Mouse (Mus musculus) hindbrain, embryonic 12.5 days (tissue): ENCODE measurements at regions not wholly inside any gene's neighbourhood (a gene's known extent, or its start where the extent isn't known, plus 50 kb on each side); places are given as distances from the start of the nearest gene placed in this dataset.
A peak's percentile ranks its signal among the peaks of the same experiment; 100 is the strongest.

Experiments
- ATAC-seq: fragments of 200-750 bp; cut with Nextera tagmentation; 2 replicates; pipeline ENCODE4 v1.8.0; 2017; ENCODE audit warnings: moderate TSS enrichment; ENCODE audit not compliant: low FRiP score
- H3K27ac ChIP-seq: fragments of 300-500 bp; sonication (generic); 2 replicates; pipeline ENCODE4 v1.5.1; 2016; ENCODE audit warnings: mild to moderate bottlenecking
- H3K27me3 ChIP-seq: fragments of 300-500 bp; sonication (generic); 2 replicates; pipeline ENCODE4 v1.6.1; 2016; ENCODE audit warnings: mild to moderate bottlenecking
- H3K36me3 ChIP-seq: fragments of 300-500 bp; sonication (generic); 2 replicates; pipeline ENCODE4 v1.6.1; 2016; ENCODE audit warnings: mild to moderate bottlenecking
- H3K4me1 ChIP-seq: fragments of 300-500 bp; sonication (generic); 2 replicates; pipeline ENCODE4 v1.6.1; 2016
- H3K4me2 ChIP-seq: fragments of 300-500 bp; sonication (generic); replicated peaks from 2 replicates; pipeline ENCODE4 v1.6.1; 2016; ENCODE audit warnings: mild to moderate bottlenecking
- H3K4me3 ChIP-seq: fragments of 300-500 bp; sonication (generic); 2 replicates; pipeline ENCODE4 v1.5.1; 2016; ENCODE audit warnings: mild to moderate bottlenecking
- H3K9ac ChIP-seq: fragments of 300-500 bp; sonication (generic); 2 replicates; pipeline ENCODE4 v1.6.1; 2016; ENCODE audit warnings: mild to moderate bottlenecking, moderate library complexity
- H3K9me3 ChIP-seq: fragments of 300-500 bp; sonication (generic); replicated peaks from 2 replicates; pipeline ENCODE4 v1.6.1; 2016; ENCODE audit warnings: mild to moderate bottlenecking
- WGBS: fragments of 180-500 bp; shearing (Covaris S2); methylation state at CpG from one replicate; pipeline ENCODE4 v1.1.7; 2016; 5-methylcytosine and 5-hydroxymethylcytosine counted together

GRCm38 (mm10) chr12:32717129-32717921 lies 102.0 kb upstream of the Nampt start:
- no peak overlapping the region for H3K4me3 ChIP-seq
- H3K9me3 ChIP-seq = no peaks in the 10 kb centered on the region
- no peak overlapping the region for H3K4me2 ChIP-seq
- no peaks in the 10 kb centered on the region for H3K27me3 ChIP-seq
- no peak overlapping the region for H3K9ac ChIP-seq
- no peak overlapping the region for H3K27ac ChIP-seq
- H3K36me3 ChIP-seq = no peaks in the 10 kb centered on the region
- no peaks in the 10 kb centered on the region for H3K4me1 ChIP-seq
- 72% methylated on average over 5 of the region's 5 CpGs for WGBS
- no peak for ATAC-seq

DNA sequence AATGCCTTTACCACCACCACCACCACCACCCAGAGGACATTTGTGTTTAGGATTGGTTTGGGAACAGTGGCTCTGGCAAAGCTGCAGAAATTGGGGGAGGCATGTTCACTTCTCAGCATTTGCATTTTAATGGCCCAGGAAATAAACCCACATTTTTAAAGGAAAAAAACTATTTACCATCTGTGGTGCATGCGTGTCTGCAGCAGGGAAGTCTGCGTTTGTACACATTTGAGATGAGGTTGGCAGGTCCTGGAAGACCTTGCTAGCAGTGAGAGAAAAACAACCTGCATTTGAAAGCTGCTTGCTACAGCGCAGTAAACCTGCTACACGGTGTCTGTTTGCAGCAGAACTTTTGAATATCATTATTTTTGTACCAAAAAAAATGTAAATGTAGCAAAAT lies 100.1 kb upstream of the Nampt start:
- Histone ChIP-seq H3K36me3 (no peaks in the 10 kb centered on the region), H3K27me3 (no peaks in the 10 kb centered on the region), H3K27ac (no peak overlapping the region), H3K9ac (no peak overlapping the region), H3K9me3 (no peaks in the 10 kb centered on the region), H3K4me1 (no peaks in the 10 kb centered on the region), H3K4me2 (no peak overlapping the region), H3K4me3 (no peak overlapping the region)
- WGBS = 91% methylated on average over 4 of the region's 4 CpGs
- ATAC-seq = no peak

- Histone ChIP-seq H3K9me3 (no peaks in the 10 kb centered on the region), H3K27ac (no peak overlapping the region), H3K27me3 (no peaks in the 10 kb centered on the region), H3K9ac (no peak overlapping the region), H3K4me1 (no peaks in the 10 kb centered on the region), H3K4me3 (no peak overlapping the region), H3K4me2 (no peak overlapping the region), H3K36me3 (no peaks in the 10 kb centered on the region)
- peak; percentile 83 for ATAC-seq
- 71% methylated on average over 7 of the region's 7 CpGs for WGBS
Observed at GRCm38 (mm10) chr12:32724451-32725188, 94.7 kb upstream of the Nampt start.

- H3K4me3 ChIP-seq = no peak overlapping the region
- H3K27me3 ChIP-seq = no peaks in the 10 kb centered on the region
- no peak overlapping the region for H3K27ac ChIP-seq
- H3K9me3 ChIP-seq = no peaks in the 10 kb centered on the region
- H3K4me2 ChIP-seq = no peak overlapping the region
- H3K9ac ChIP-seq = no peak overlapping the region
- no peaks in the 10 kb centered on the region for H3K4me1 ChIP-seq
- no peaks in the 10 kb centered on the region for H3K36me3 ChIP-seq
- ATAC-seq = no peak
- 86% methylated on average over 1 of the region's 1 CpGs for WGBS
Observed at GRCm38 (mm10) chr12:32727539-32727938, 91.8 kb upstream of the Nampt start.

GRCm38 (mm10) chr12:32728425-32728824 lies 90.9 kb upstream of the Nampt start:
- Histone ChIP-seq H3K27me3 (no peaks in the 10 kb centered on the region), H3K4me2 (no peak overlapping the region), H3K27ac (no peak overlapping the region), H3K36me3 (no peaks in the 10 kb centered on the region), H3K4me1 (no peaks in the 10 kb centered on the region), H3K9ac (no peak overlapping the region), H3K9me3 (no peaks in the 10 kb centered on the region), H3K4me3 (no peak overlapping the region)
- 46% methylated on average over 10 of the region's 10 CpGs for WGBS
- no peak for ATAC-seq

GRCm38 (mm10) chr12:32735224-32735623 lies 84.1 kb upstream of the Nampt start:
- no peak overlapping the region for H3K27ac ChIP-seq
- 73% methylated on average over 2 of the region's 2 CpGs for WGBS
- no peak overlapping the region for H3K4me2 ChIP-seq
- no peak overlapping the region for H3K9ac ChIP-seq
- no peak for ATAC-seq
- no peaks in the 10 kb centered on the region for H3K4me1 ChIP-seq
- H3K27me3 ChIP-seq = no peaks in the 10 kb centered on the region
- H3K4me3 ChIP-seq = no peak overlapping the region
- H3K9me3 ChIP-seq = no peaks in the 10 kb centered on the region
- H3K36me3 ChIP-seq = no peaks in the 10 kb centered on the region

- no peak overlapping the region for H3K4me2 ChIP-seq
- ATAC-seq = no peak
Observed at GRCm38 (mm10) chr12:32741465-32741864, 77.9 kb upstream of the Nampt start.

DNA sequence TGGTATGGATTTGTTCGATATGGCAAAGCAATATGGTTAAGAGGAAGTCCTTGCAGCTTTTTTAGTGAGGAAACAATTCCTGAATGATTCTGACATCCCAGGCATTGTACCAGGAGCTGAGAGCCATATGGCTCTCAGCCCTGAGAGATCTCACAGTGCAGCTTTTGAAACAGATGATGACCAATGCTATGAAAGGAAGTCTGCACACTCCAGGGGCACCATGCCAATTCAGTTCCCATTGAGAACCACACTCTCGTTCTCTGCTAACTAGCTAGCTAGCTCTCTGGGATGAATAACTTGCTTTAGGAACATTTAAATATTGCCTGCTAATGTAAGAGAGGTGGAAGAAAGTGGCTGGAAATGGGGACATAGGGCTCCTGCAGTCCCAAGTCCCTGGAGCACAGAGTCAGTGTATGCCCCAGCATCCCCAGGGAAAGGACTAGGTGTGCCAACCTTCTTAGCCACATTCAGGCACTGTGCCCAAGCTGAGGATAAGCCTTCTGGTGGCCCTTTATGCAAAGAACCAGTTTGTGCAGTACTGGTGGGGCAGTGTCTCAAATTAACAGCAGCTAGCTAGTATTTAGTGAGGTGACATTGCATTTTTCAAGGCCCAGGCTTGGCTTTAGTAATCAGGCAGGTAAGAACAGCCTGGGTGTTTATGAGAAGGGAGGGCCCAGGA lies 61.8 kb upstream of the Nampt start:
- ATAC-seq = no peak
- H3K4me2 ChIP-seq = no peak overlapping the region
- H3K4me3 ChIP-seq = no peak overlapping the region
- H3K27me3 ChIP-seq = no peaks in the 10 kb centered on the region
- no peaks in the 10 kb centered on the region for H3K9me3 ChIP-seq
- WGBS = 83% methylated on average over 2 of the region's 2 CpGs
- H3K27ac ChIP-seq = no peak overlapping the region
- no peaks in the 10 kb centered on the region for H3K36me3 ChIP-seq
- H3K4me1 ChIP-seq = no peaks in the 10 kb centered on the region
- no peak overlapping the region for H3K9ac ChIP-seq

More at GRCm38 (mm10) chr12:32741465-32741864, 77.9 kb upstream of the Nampt start:
- Histone ChIP-seq H3K4me3 (no peak overlapping the region), H3K27me3 (no peaks in the 10 kb centered on the region), H3K36me3 (no peaks in the 10 kb centered on the region), H3K9ac (no peak overlapping the region), H3K9me3 (no peaks in the 10 kb centered on the region), H3K27ac (no peak overlapping the region), H3K4me1 (no peaks in the 10 kb centered on the region)

DNA sequence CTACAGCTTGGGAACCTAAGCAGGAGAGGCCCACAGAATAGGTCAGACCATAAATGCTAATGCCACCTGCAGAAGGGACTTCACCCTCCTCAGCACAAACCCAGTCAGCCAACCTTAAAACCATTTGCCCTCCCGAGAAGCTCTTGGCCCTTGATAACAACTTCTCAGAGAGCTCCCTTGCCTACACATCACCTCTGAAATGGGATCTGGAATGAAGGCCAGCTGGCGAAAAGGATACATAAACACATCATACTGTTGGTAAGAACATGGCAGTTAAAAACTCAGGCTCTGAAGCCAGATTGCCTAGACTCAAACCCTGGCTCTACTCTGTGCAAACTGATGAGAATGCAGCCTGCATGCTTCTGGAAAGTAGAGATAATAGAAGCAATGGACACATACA lies 61.2 kb upstream of the Nampt start:
- H3K27ac ChIP-seq = no peak overlapping the region
- H3K36me3 ChIP-seq = no peaks in the 10 kb centered on the region
- ATAC-seq = no peak
- H3K9me3 ChIP-seq = no peaks in the 10 kb centered on the region
- no peak overlapping the region for H3K4me3 ChIP-seq
- no peak overlapping the region for H3K9ac ChIP-seq
- no peaks in the 10 kb centered on the region for H3K4me1 ChIP-seq
- H3K27me3 ChIP-seq = no peaks in the 10 kb centered on the region
- H3K4me2 ChIP-seq = no peak overlapping the region
- 93% methylated on average over 2 of the region's 2 CpGs for WGBS

DNA sequence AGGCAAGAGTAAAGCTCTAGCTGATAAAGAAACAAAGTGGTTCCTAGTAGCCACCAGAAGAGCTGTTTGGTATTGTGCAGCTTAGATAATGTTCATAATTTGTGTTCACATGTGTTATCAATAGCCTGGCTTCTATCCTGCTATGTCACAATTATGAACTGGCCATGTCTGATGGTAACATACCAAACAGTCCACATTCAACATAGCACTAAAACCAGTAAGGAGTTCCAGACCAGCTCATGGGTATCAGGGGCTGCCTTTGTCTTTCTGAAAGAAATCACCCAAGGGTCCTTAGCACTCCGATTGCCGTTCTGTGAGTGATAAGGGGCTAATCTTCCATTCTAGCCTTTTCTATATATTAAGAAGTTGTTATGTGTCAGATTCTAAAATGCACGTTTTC lies 58.7 kb upstream of the Nampt start:
- Histone ChIP-seq H3K27ac (no peak overlapping the region), H3K9ac (no peak overlapping the region), H3K4me1 (no peaks in the 10 kb centered on the region), H3K36me3 (no peaks in the 10 kb centered on the region), H3K4me3 (no peak overlapping the region), H3K4me2 (no peak overlapping the region), H3K27me3 (no peaks in the 10 kb centered on the region), H3K9me3 (no peaks in the 10 kb centered on the region)
- WGBS = 93% methylated on average over 3 of the region's 3 CpGs
- ATAC-seq = no peak

GRCm38 (mm10) chr12:32761055-32761454 lies 58.3 kb upstream of the Nampt start:
- Histone ChIP-seq H3K9me3 (no peaks in the 10 kb centered on the region), H3K36me3 (no peaks in the 10 kb centered on the region), H3K27ac (no peak overlapping the region), H3K4me2 (no peak overlapping the region), H3K9ac (no peak overlapping the region), H3K4me3 (no peak overlapping the region), H3K27me3 (no peaks in the 10 kb centered on the region), H3K4me1 (no peaks in the 10 kb centered on the region)
- ATAC-seq = no peak
- WGBS = 65% methylated on average over 3 of the region's 3 CpGs

GRCm38 (mm10) chr12:32764271-32764670 lies 55.1 kb upstream of the Nampt start:
- 89% methylated on average over 3 of the region's 3 CpGs for WGBS
- no peaks in the 10 kb centered on the region for H3K36me3 ChIP-seq

More at GRCm38 (mm10) chr12:32764271-32764670, 55.1 kb upstream of the Nampt start:
- Histone ChIP-seq H3K4me3 (no peak overlapping the region), H3K27me3 (no peaks in the 10 kb centered on the region), H3K4me2 (no peak overlapping the region), H3K9ac (no peak overlapping the region), H3K4me1 (no peaks in the 10 kb centered on the region), H3K9me3 (no peaks in the 10 kb centered on the region), H3K27ac (no peak overlapping the region)
- no peak for ATAC-seq
